Mouse (Mus musculus) CH12.LX (cell line): ENCODE data around the gene Pccb. TPM values are rescaled to one million over a fixed set of nuclear protein-coding genes. Genes with fewer than 3 reads are reported as not detected.

Experiments used
- DNase-seq: peaks from one replicate; pipeline ENCODE4 v3.0.0-alpha.2; 2013; ENCODE audit errors: extremely low read depth
- H3K27ac ChIP-seq: 2 replicates; pipeline ENCODE4 v1.5.1; 2012; ENCODE audit warnings: low read depth, mild to moderate bottlenecking, control low read depth, moderate library complexity; ENCODE audit not compliant: insufficient read depth
- H3K27me3 ChIP-seq: replicated peaks from 2 replicates; pipeline ENCODE3; 2012; ENCODE audit warnings: inconsistent platforms
- H3K36me3 ChIP-seq, 2 experiments: replicated peaks in 1 of 2; 2 replicates each; pipeline versions ENCODE3 to v1.6.1; 2012; ENCODE audit warnings: inconsistent platforms in 1 of 2, low read length in 1 of 2, mild to moderate bottlenecking in 1 of 2, mixed read lengths in 1 of 2, moderate library complexity in 1 of 2; ENCODE audit not compliant: control insufficient read depth in 1 of 2, insufficient read depth in 1 of 2
- H3K4me1 ChIP-seq, 2 experiments: 2 replicates each; pipeline ENCODE4 v1.6.1; 2012; ENCODE audit warnings: inconsistent platforms in 1 of 2, moderate library complexity in 1 of 2; ENCODE audit not compliant: insufficient read depth in 2 of 2, control insufficient read depth in 1 of 2
- H3K4me2 ChIP-seq: 2 replicates; pipeline ENCODE4 v1.6.1; 2012; ENCODE audit warnings: low read depth, mild to moderate bottlenecking, control low read depth; ENCODE audit not compliant: poor library complexity, insufficient read depth, severe bottlenecking
- H3K4me3 ChIP-seq, 3 experiments: fragments of 150-350 bp in 1 of 3; sonication (generic) in 1 of 3; replicated peaks in 1 of 3; 2 replicates each; pipeline versions ENCODE3 to v1.5.1; 2011 to 2012; ENCODE audit warnings: low read depth in 2 of 3, low read length in 2 of 3, mild to moderate bottlenecking in 2 of 3, moderate library complexity in 2 of 3, control low read depth in 1 of 3, improper control_type of control experiment in 1 of 3, inconsistent platforms in 1 of 3, mixed read lengths in 1 of 3; ENCODE audit not compliant: poor library complexity in 1 of 3
- H3K79me2 ChIP-seq: replicated peaks from 2 replicates; pipeline ENCODE4 v1.6.1; 2012; ENCODE audit warnings: mild to moderate bottlenecking, moderate library complexity; ENCODE audit not compliant: control insufficient read depth, poor library complexity, insufficient read depth, severe bottlenecking; ENCODE audit errors: extremely low read depth
- H3K9ac ChIP-seq: 2 replicates; pipeline ENCODE4 v1.6.1; 2012; ENCODE audit warnings: low read depth, mild to moderate bottlenecking, control low read depth, moderate library complexity; ENCODE audit not compliant: insufficient read depth
- H3K9me3 ChIP-seq: replicated peaks from 2 replicates; pipeline ENCODE3; 2012; ENCODE audit warnings: low read length, inconsistent platforms, mixed read lengths
- BHLHE40 ChIP-seq: IDR thresholded peaks from 2 replicates; pipeline ENCODE4 v1.6.1; 2011; ENCODE audit warnings: mild to moderate bottlenecking, low read depth, low read length, improper control_type of control experiment
- CHD2 ChIP-seq: IDR thresholded peaks from 2 replicates; pipeline ENCODE4 v1.6.1; 2011; ENCODE audit warnings: low read length, improper control_type of control experiment
- E2F4 ChIP-seq: IDR thresholded peaks from 2 replicates; pipeline ENCODE4 v1.6.1; 2011; ENCODE audit warnings: low read depth, low read length, improper control_type of control experiment; ENCODE audit not compliant: insufficient replicate concordance
- ELF1 ChIP-seq: IDR thresholded peaks from 2 replicates; pipeline ENCODE4 v1.6.1; 2014; ENCODE audit warnings: low read depth, mild to moderate bottlenecking, inconsistent platforms, low read length, improper control_type of control experiment
- ETS1 ChIP-seq: conservative IDR thresholded peaks from 2 replicates; pipeline ENCODE4 v1.6.1; 2012; ENCODE audit warnings: low read depth, mild to moderate bottlenecking, inconsistent platforms, low read length, improper control_type of control experiment, moderate library complexity
- GABPA ChIP-seq: IDR thresholded peaks from 2 replicates; pipeline ENCODE4 v1.6.1; 2012; ENCODE audit warnings: low read depth, low read length, improper control_type of control experiment, inconsistent platforms; ENCODE audit not compliant: insufficient replicate concordance
- IRF4 ChIP-seq: IDR thresholded peaks from 2 replicates; pipeline ENCODE4 v1.6.1; 2014; ENCODE audit warnings: low read depth, mild to moderate bottlenecking, inconsistent platforms, low read length, improper control_type of control experiment
- KAT2A ChIP-seq: IDR thresholded peaks from 2 replicates; pipeline ENCODE4 v1.6.1; 2012; ENCODE audit warnings: low read length, improper control_type of control experiment, inconsistent platforms; ENCODE audit not compliant: insufficient replicate concordance
- MAFK ChIP-seq: IDR thresholded peaks from 2 replicates; pipeline ENCODE4 v1.6.1; 2011; ENCODE audit warnings: low read length, improper control_type of control experiment; ENCODE audit not compliant: insufficient replicate concordance
- MAX ChIP-seq: IDR thresholded peaks from 2 replicates; pipeline ENCODE4 v1.6.1; 2011; ENCODE audit warnings: low read length, improper control_type of control experiment
- MEF2A ChIP-seq: IDR thresholded peaks from 2 replicates; pipeline ENCODE4 v1.6.1; 2014; ENCODE audit warnings: low read depth, mild to moderate bottlenecking, inconsistent platforms, low read length, improper control_type of control experiment, borderline replicate concordance
- MXI1 ChIP-seq: IDR thresholded peaks from 2 replicates; pipeline ENCODE4 v1.6.1; 2011; ENCODE audit warnings: mild to moderate bottlenecking, low read depth, low read length, improper control_type of control experiment
- MYC ChIP-seq: IDR thresholded peaks from 2 replicates; pipeline ENCODE4 v1.6.1; 2011; ENCODE audit warnings: low read depth, mild to moderate bottlenecking, improper control_type of control experiment, low read length
- NELFE ChIP-seq: IDR thresholded peaks from 2 replicates; pipeline ENCODE4 v1.6.1; 2011; ENCODE audit warnings: low read depth, low read length, improper control_type of control experiment
- NRF1 ChIP-seq: IDR thresholded peaks from 2 replicates; pipeline ENCODE4 v1.6.1; 2014; ENCODE audit warnings: low read depth, mild to moderate bottlenecking, inconsistent platforms, low read length, improper control_type of control experiment, moderate library complexity
- POLR2A ChIP-seq: IDR thresholded peaks from 2 replicates; pipeline ENCODE4 v1.6.1; 2011; ENCODE audit warnings: low read depth, mild to moderate bottlenecking, improper control_type of control experiment, low read length
- POLR2AphosphoS2 ChIP-seq: IDR thresholded peaks from 2 replicates; pipeline ENCODE4 v1.6.1; 2011; ENCODE audit warnings: low read depth, low read length, improper control_type of control experiment
- RAD21 ChIP-seq: IDR thresholded peaks from 2 replicates; pipeline ENCODE4 v1.6.1; 2011; ENCODE audit warnings: low read depth, mild to moderate bottlenecking, low read length, improper control_type of control experiment, moderate library complexity
- RCOR1 ChIP-seq: conservative IDR thresholded peaks from 2 replicates; pipeline ENCODE4 v1.6.1; 2012; ENCODE audit warnings: low read depth, mild to moderate bottlenecking, inconsistent platforms, low read length, improper control_type of control experiment
- USF1 ChIP-seq: IDR thresholded peaks from 2 replicates; pipeline ENCODE4 v1.6.1; 2014; ENCODE audit warnings: low read depth, mild to moderate bottlenecking, inconsistent platforms, low read length, improper control_type of control experiment
- ZC3H11A ChIP-seq: IDR thresholded peaks from 2 replicates; pipeline ENCODE4 v1.6.1; 2012; ENCODE audit warnings: low read depth, mild to moderate bottlenecking, inconsistent platforms, low read length, improper control_type of control experiment
- ZKSCAN1 ChIP-seq: IDR thresholded peaks from 2 replicates; pipeline ENCODE4 v1.6.1; 2012; ENCODE audit warnings: low read depth, inconsistent platforms, low read length, improper control_type of control experiment, borderline replicate concordance
- dilution Hi-C: fragments of 300-500 bp; cut with MboI; formaldehyde crosslinking; loops from 2 replicates; pipeline ENCODE4 v1.14.3; 2020; ENCODE audit warnings: low sequenced_read_pairs; ENCODE audit not compliant: extremely low pct_unique_long_range_greater_than_20kb, extremely low pct_ligation_motif_present
- in situ Hi-C: fragments of 300-500 bp; cut with MboI; formaldehyde crosslinking; loops from 3 replicates; pipeline ENCODE4 v1.14.3; 2019; ENCODE audit warnings: low sequenced_read_pairs, low pct_ligation_motif_present, low pct_unique_long_range_greater_than_20kb, mixed read lengths
- polyA plus RNA-seq: library from polyadenylated mRNA; unstranded; fragments of >175 nt; gene quantifications from 2 replicates; pipeline ENCODE4 v1.2.1, GENCODE M21; 2012; ENCODE audit warnings: low read depth; ENCODE audit not compliant: insufficient read length
- total RNA-seq, 2 experiments: library from RNA; depleted of rRNA; stranded (reverse); fragments of 300-350 nt in 1 of 2; fragments of >200 nt in 1 of 2; gene quantifications; 2 replicates each; pipeline ENCODE4 v1.2.3; 2012 to 2014

Gene Pccb
- total and polyA plus RNA-seq, 3 experiments, result 18.4 to 31.6 (median 18.7) TPM

DNA sequence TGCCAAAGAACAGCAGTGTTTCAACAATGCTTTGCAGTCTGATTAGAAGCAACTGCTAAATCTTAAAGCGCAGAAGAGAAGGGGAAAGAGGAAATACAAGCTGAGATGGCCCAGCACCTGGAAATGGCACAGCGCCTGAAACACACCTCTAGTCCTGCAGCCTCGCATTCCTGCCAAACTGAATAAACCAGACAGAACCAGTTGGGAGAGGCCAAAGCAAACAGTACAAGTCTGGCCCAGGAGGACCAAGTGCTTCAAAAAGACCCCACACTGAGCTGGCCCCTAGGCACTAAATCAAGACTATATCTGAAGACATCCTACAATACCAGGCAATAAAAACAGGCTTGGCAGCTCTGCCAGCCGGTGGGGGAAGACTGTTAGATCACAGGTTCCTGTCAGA is 28.8 kb downstream of the Pccb start:
- peaks cover 0 to 12% of the 10 kb centered on the region in 2 experiments for H3K36me3 ChIP-seq
- H3K9ac ChIP-seq, result no peak overlapping the region
- no peak for TF ChIP-seq GABPA
- TF ChIP-seq ELF1, result no peak
- no peak for TF ChIP-seq MEF2A
- TF ChIP-seq ETS1, result no peak
- TF ChIP-seq MAX, result no peak
- H3K27ac ChIP-seq, result no peak overlapping the region
- no peaks in the 10 kb centered on the region for H3K79me2 ChIP-seq
- in situ Hi-C loops, result loop anchor here (25.0 kb wide), 1 partner anchor 131 kb away; no protein-coding TSS in a partner anchor
- DNase-seq, result no peak
- H3K4me1 ChIP-seq, result no peaks in the 10 kb centered on the region
- dilution Hi-C loops, result no loop called here
- H3K4me3 ChIP-seq, result no peak overlapping the region
- H3K4me2 ChIP-seq, result no peak overlapping the region
- H3K27me3 ChIP-seq, result no peaks in the 10 kb centered on the region
- peaks cover 3% of the 10 kb centered on the region for H3K9me3 ChIP-seq

- H3K9ac ChIP-seq, result no peak overlapping the region
- H3K36me3 ChIP-seq, result peaks cover 3 to 18% of the 10 kb centered on the region in 2 experiments
- peaks cover 13% of the 10 kb centered on the region for H3K9me3 ChIP-seq
- no peak overlapping the region for H3K27ac ChIP-seq
- no peak for DNase-seq
- TF ChIP-seq RCOR1, result no peak
- no peak for TF ChIP-seq NELFE
- TF ChIP-seq RAD21, result no peak; the same call in 1 of the 2 replicates
- no peak for TF ChIP-seq IRF4
- no peak for TF ChIP-seq BHLHE40
- TF ChIP-seq CHD2, result no peak
- TF ChIP-seq POLR2AphosphoS2, result no peak
- TF ChIP-seq GABPA, result no peak
- TF ChIP-seq KAT2A, result no peak
- no peak for TF ChIP-seq ELF1
- TF ChIP-seq USF1, result no peak
- no peak for TF ChIP-seq ZC3H11A
- TF ChIP-seq MYC, result no peak
- TF ChIP-seq E2F4, result no peak
- no peak for TF ChIP-seq MEF2A
- TF ChIP-seq MAFK, result no peak
- TF ChIP-seq NRF1, result no peak
- TF ChIP-seq POLR2A, result no peak
- TF ChIP-seq ZKSCAN1, result no peak
- no peak for TF ChIP-seq MXI1
- TF ChIP-seq, all 38 proteins: peak for 0
- Histone ChIP-seq H3K4me3 (no peak overlapping the region), H3K27me3 (no peaks in the 10 kb centered on the region), H3K4me1 (no peaks in the 10 kb centered on the region), H3K79me2 (no peaks in the 10 kb centered on the region), H3K4me2 (no peak overlapping the region)
- dilution Hi-C loops, result no loop called here
- in situ Hi-C loops, result loop anchor here (25.0 kb wide), 1 partner anchor 134 kb away; no protein-coding TSS in a partner anchor
These were observed 31.4 kb downstream of the Pccb start for GRCm38 (mm10) chr9:101003302-101003701.
